Mouse (Mus musculus): ENCODE measurements around the gene Tns4. TPM values are rescaled to one million over a fixed set of nuclear protein-coding genes. Genes with fewer than 3 reads are reported as not detected.

The Tns4 gene
- total RNA-seq, 2 experiments from 2014 or later = 0.51 TPM; not detected in 1

GRCm38 (mm10) chr11:99096996-99097774 is 8.1 kb upstream of the Tns4 start:
- no peak for DNase-seq (ENCODE audit: extremely low spot score in 1 of 2, low spot score in 2 of 2)
- intact Hi-C loops (cut with DNase I) = no loop called here

- intact Hi-C loops (cut with DNase I) = no loop called here
- DNase-seq (ENCODE audit: extremely low spot score in 1 of 2, low spot score in 2 of 2) = no peak
These were observed 7.3 kb upstream of the Tns4 start for GRCm38 (mm10) chr11:99096417-99096816.

- intact Hi-C loops (cut with DNase I) = no loop called here
- no peak for DNase-seq (ENCODE audit: extremely low spot score in 1 of 2, low spot score in 2 of 2)
These were observed 6.7 kb upstream of the Tns4 start for GRCm38 (mm10) chr11:99095759-99096158.

DNA sequence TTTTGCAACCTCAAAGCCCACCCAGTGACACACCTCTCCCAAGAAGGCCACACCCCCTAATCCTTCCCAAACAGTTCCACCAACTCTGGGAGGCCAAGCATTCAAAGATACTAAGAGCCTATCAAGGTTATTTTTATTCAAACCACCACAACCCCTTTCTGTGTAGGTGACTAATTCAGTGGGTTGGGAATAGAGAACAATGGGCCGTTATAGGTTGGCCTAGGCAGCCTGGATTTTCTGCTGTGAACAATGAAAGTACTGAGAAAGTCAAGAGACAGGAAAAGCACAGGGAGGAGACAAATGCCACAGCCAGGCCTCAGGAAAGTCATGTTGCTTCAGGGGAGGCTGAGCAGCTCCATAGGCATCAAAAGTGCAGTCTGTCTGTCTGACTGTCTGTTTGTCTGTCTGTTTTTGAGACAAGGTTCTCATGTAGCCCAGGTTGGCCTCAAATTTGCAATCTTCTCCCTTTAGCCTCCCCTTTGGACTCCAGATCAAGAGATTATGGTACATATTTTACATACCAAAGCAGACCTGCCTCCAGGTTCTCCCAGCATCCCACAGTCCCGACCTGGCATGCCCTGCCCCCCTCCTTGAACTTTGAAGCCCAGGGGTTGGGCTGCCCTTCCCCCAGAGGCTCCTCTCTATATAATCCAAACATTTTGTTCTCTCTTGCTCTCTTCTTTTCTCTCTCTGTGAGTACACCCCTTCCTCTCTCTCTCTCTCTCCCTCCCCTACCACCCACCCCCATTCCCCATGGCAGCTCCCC is 6.0 kb upstream of the Tns4 start:
- no peak for DNase-seq (ENCODE audit: extremely low spot score in 1 of 2, low spot score in 2 of 2)
- intact Hi-C loops (cut with DNase I) = no loop called here

GRCm38 (mm10) chr11:99093740-99094139 is 4.6 kb upstream of the Tns4 start:
- DNase-seq (ENCODE audit: extremely low spot score in 1 of 2, low spot score in 2 of 2) = no peak
- intact Hi-C loops (cut with DNase I) = no loop called here

DNA sequence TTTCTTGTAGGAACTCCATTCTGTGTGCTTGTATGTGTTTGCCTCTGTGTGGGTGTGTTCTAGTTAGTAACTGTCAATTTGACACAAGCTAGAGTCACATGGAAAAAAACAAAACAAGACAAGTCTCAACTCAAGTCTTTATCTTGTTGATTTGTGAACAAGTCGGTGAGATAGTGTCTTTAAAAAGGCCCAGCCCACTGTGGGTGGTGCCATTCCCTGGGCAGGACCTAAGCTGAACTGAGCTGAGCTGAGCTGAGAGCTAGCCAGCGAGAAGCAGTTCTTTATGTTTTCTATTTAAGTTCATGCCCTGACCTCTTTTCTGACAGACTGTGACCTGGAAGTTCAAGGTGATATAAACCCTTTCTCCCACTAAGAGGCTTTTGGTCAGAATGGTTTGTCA is 2.6 kb upstream of the Tns4 start:
- intact Hi-C loops (cut with DNase I) = no loop called here
- no peak for DNase-seq (ENCODE audit: extremely low spot score in 1 of 2, low spot score in 2 of 2)

DNA sequence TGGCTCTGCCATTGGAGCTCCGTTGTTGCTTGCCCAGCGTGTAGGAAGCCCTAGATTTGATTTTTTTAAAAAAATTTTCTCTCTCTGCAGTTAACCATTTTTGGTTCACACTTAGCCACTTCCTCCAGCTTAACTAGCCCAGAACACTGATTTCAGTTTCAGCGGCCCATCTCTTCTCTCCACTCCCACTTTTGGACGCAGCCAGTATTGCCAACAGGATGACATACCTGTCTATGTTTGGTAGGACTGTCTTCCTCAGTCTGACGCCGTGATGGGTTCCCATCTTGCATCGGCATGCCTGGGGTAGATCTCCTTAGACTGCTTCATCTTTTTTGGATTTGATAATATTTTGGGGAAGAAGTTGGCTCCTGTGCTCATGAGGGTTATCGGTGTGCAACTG is 1.3 kb upstream of the Tns4 start:
- DNase-seq (ENCODE audit: extremely low spot score in 1 of 2, low spot score in 2 of 2) = no peak
- intact Hi-C loops (cut with DNase I) = no loop called here

GRCm38 (mm10) chr11:99088486-99088885 is 620 bp downstream of the Tns4 start:
- intact Hi-C loops (cut with DNase I) = no loop called here

DNA sequence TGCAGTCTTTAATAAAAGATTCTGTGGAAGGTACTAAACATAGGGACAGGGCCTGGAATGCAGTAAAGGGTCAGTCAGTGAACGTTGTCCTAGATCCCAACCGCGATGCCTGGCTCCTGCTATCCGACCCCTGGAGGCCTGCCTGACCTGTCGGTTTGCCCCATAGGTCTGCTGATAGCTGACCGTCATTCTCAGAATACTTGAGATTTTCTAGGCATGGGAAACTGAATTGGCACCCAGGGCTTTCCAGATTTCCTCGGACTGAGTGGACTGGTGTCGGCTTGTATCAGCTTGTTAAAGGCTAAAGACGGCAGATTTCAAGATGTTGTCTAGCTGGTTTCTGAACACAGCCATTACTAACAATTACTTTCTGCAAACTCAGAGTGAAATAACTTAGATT is 4.7 kb downstream of the Tns4 start:
- intact Hi-C loops (cut with DNase I) = no loop called here
- no peak for DNase-seq (ENCODE audit: extremely low spot score in 1 of 2, low spot score in 2 of 2)

More at GRCm38 (mm10) chr11:99088486-99088885, 620 bp downstream of the Tns4 start:
- DNase-seq (ENCODE audit: extremely low spot score in 1 of 2, low spot score in 2 of 2) = no peak

GRCm38 (mm10) chr11:99083516-99083915 is 5.6 kb downstream of the Tns4 start:
- intact Hi-C loops (cut with DNase I) = no loop called here
- no peak for DNase-seq (ENCODE audit: extremely low spot score in 1 of 2, low spot score in 2 of 2)

- DNase-seq (ENCODE audit: extremely low spot score in 1 of 2, low spot score in 2 of 2) = no peak
- intact Hi-C loops (cut with DNase I) = no loop called here
These were observed 7.0 kb downstream of the Tns4 start for GRCm38 (mm10) chr11:99082098-99082497.

- intact Hi-C loops (cut with DNase I) = no loop called here
These were observed 7.5 kb downstream of the Tns4 start for GRCm38 (mm10) chr11:99081566-99081965.

GRCm38 (mm10) chr11:99080902-99081543 is 8.1 kb downstream of the Tns4 start:
- intact Hi-C loops (cut with DNase I) = no loop called here
- DNase-seq (ENCODE audit: extremely low spot score in 1 of 2, low spot score in 2 of 2) = no peak

More at GRCm38 (mm10) chr11:99081566-99081965, 7.5 kb downstream of the Tns4 start:
- DNase-seq (ENCODE audit: extremely low spot score in 1 of 2, low spot score in 2 of 2) = no peak

DNA sequence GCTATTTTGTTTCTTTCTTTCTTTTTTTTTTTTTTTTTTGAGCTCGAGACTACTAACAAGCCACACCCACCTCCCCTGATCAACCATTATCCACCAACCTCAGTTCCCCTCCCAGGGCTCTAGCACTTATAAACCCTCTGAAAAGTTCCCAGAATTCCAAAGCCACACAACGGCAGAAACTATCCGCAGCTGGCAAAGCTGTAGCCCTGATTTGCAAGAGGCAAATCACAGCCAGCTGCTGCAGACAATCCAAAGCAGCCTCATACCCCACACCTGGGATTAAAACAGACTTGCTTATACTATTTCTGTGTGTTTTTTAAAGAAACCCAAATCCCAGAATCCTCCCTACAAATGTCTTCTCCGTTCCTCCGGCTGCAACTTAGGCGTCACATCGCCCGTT is 11.2 kb downstream of the Tns4 start:
- no peak for DNase-seq (ENCODE audit: extremely low spot score in 1 of 2, low spot score in 2 of 2)
- intact Hi-C loops (cut with DNase I) = no loop called here

DNA sequence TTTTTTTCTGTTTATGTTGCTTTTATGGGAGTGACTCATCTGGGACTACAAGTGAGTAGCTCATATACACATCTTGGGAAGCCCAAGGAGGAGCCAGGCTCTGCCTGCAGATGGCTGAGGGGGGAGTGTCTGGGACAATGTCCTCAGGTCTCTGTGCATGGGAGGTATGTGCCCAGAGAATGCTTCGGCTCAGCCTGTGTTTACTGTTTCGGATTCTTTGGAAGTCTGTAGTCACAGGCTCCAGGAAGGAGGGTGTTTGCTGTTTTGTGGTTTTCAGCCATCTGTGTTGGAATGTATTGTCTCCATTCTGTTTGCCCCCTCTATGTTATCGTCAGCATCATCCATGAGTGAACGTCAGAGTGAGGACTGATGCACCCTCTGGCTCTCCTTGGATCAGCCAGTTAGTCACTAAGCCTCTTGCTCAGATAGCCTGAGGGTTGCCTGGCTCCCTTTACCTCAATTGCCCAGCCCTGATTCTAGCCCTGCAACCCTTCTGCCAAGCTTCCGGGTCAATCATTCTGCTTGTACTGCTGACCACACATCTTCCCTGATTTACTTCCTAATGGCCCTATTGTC is 12.3 kb downstream of the Tns4 start:
- intact Hi-C loops (cut with DNase I) = no loop called here
- no peak for DNase-seq (ENCODE audit: extremely low spot score in 1 of 2, low spot score in 2 of 2)

GRCm38 (mm10) chr11:99073781-99074180 is 15.3 kb downstream of the Tns4 start:
- no peak for DNase-seq (ENCODE audit: extremely low spot score in 1 of 2, low spot score in 2 of 2)
- intact Hi-C loops (cut with DNase I) = no loop called here

- no peak for DNase-seq (ENCODE audit: extremely low spot score in 1 of 2, low spot score in 2 of 2)
- intact Hi-C loops (cut with DNase I) = no loop called here
These were observed 17.2 kb downstream of the Tns4 start for GRCm38 (mm10) chr11:99071866-99072265.

GRCm38 (mm10) chr11:99068455-99068854 is 20.7 kb downstream of the Tns4 start:
- intact Hi-C loops (cut with DNase I) = no loop called here

DNA sequence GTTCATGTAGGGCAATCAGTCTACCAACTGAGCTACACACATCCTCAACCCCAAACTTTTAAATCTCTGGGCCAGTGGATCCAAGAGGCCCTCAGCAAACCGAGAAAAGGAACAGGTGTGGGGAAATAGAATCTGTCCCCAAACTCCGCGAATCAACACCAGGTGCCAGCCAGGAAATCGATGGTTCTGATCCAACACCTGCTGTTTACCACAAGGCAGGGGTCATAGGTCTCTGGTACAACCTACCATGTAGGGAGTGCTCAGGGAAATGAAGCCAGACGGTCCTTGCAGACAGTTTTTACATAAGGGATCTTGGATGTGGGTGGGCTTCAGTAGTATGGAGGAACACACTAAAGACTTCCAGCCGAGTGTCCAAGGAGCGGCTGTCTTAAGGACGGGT is 21.5 kb downstream of the Tns4 start:
- no peak for DNase-seq (ENCODE audit: extremely low spot score in 1 of 2, low spot score in 2 of 2)
- intact Hi-C loops (cut with DNase I) = no loop called here

More at GRCm38 (mm10) chr11:99068455-99068854, 20.7 kb downstream of the Tns4 start:
- no peak for DNase-seq (ENCODE audit: extremely low spot score in 1 of 2, low spot score in 2 of 2)

Measured in left cerebral cortex, postnatal 10 days (tissue).